Mouse (Mus musculus) intestine, embryonic 14.5 days (tissue): ENCODE data around the gene R3hdm4. TPM values are rescaled to one million over a fixed set of nuclear protein-coding genes. Genes with fewer than 3 reads are reported as not detected.
A peak's percentile ranks its signal among the peaks of the same experiment; 100 is the strongest.

Experiments
- ATAC-seq: fragments of 200-750 bp; cut with Nextera tagmentation; replicated peaks from 2 replicates; pipeline ENCODE4 v1.8.0; 2017; ENCODE audit warnings: low read depth, moderate number of reproducible peaks, moderate TSS enrichment, moderate library complexity; ENCODE audit not compliant: low FRiP score, low TSS enrichment
- DNase-seq: peaks from one replicate; pipeline ENCODE4 v3.0.0-alpha.2; 2018; ENCODE audit warnings: low spot score
- H3K27ac ChIP-seq: fragments of 300-500 bp; sonication (generic); 2 replicates; pipeline ENCODE4 v1.5.1; 2014; ENCODE audit warnings: low read depth, mild to moderate bottlenecking, control low read depth
- H3K27me3 ChIP-seq: fragments of 300-500 bp; sonication (generic); replicated peaks from 2 replicates; pipeline ENCODE4 v1.6.1; 2014; ENCODE audit warnings: low read length, control low read depth; ENCODE audit not compliant: control insufficient read depth, insufficient read depth
- H3K36me3 ChIP-seq: fragments of 300-500 bp; sonication (generic); 2 replicates; pipeline ENCODE4 v1.6.1; 2014; ENCODE audit warnings: low read length, control low read depth; ENCODE audit not compliant: control insufficient read depth, insufficient read depth
- H3K4me1 ChIP-seq: fragments of 300-500 bp; sonication (generic); replicated peaks from 2 replicates; pipeline ENCODE4 v1.6.1; 2014; ENCODE audit warnings: low read length, control low read depth, mixed read lengths; ENCODE audit not compliant: control insufficient read depth, insufficient read depth
- H3K4me2 ChIP-seq: fragments of 300-500 bp; sonication (generic); 2 replicates; pipeline ENCODE4 v1.6.1; 2014; ENCODE audit warnings: low read length
- H3K4me3 ChIP-seq: fragments of 300-500 bp; sonication (generic); 2 replicates; pipeline ENCODE4 v1.5.1; 2014; ENCODE audit warnings: low read depth, low read length, control low read depth, mixed read lengths
- H3K9ac ChIP-seq: fragments of 300-500 bp; sonication (generic); 2 replicates; pipeline ENCODE4 v1.6.1; 2014; ENCODE audit warnings: mild to moderate bottlenecking, low read length
- H3K9me3 ChIP-seq: fragments of 300-500 bp; sonication (generic); 2 replicates; pipeline ENCODE4 v1.6.1; 2016; ENCODE audit warnings: low read length, control low read depth; ENCODE audit not compliant: control insufficient read depth
- WGBS: fragments of 180-500 bp; shearing (Covaris S2); extraction: QIAGEN DNeasy Blood & Tissue Kit; methylation state at CpG from one replicate; pipeline ENCODE4 v1.1.7; 2014; 5-methylcytosine and 5-hydroxymethylcytosine counted together
- polyA plus RNA-seq: library from polyadenylated mRNA; unstranded; fragments of >200 nt; fragmentation: Nextera tagmentation; extraction: Ambion mirVana; gene quantifications from 2 replicates; pipeline ENCODE4 v1.2.1, GENCODE M21; 2014

Gene R3hdm4
- polyA plus RNA-seq: 122 and 126 TPM in 2 replicates

DNA sequence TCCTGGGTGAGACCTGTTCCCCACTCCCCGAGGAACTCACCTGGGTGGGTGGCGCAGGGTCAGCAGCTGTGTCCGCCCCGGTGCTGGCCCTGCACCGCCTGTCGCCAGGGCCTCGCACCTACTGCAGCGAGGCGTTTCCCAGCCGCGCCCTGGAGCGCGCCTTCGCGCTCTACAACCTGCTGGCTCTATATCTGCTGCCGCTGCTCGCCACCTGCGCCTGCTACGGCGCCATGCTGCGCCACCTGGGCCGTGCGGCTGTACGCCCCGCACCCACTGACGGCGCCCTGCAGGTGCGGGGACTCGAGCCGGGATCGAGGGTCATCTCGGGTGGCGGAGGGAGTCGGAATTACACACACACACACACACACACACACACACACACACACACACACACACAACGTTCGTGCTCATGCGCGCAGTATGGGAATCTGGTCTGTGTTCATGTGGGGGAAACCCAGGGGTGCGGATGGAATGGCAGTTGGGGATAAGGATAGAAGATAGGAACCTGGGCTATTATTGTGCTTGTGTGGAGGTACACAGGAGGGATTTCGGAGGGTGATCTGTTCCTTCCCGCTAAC is at the start of gene R3hdm4:
Gene R3hdm4, minus strand, starts transcription at position 251 of the 578 bp plus-strand sequence.
- 3% methylated on average over 41 of the region's 41 CpGs for WGBS
- peak within 1 kb of the TSS; percentile 47 for H3K4me2 ChIP-seq
- H3K9me3 ChIP-seq: no peaks in the 10 kb centered on the region
- H3K27ac ChIP-seq: no peak within 1 kb of the TSS
- peak within 1 kb of the TSS; percentile 21; the same call in 1 of the 2 replicates for H3K9ac ChIP-seq
- ATAC-seq: no peak
- H3K4me3 ChIP-seq: peak within 1 kb of the TSS; percentile 24
- H3K36me3 ChIP-seq: no peaks in the 10 kb centered on the region
- peaks cover 30% of the 10 kb centered on the region for H3K4me1 ChIP-seq
- H3K27me3 ChIP-seq: peaks cover 57% of the 10 kb centered on the region
- peak; percentile 61 for DNase-seq

DNA sequence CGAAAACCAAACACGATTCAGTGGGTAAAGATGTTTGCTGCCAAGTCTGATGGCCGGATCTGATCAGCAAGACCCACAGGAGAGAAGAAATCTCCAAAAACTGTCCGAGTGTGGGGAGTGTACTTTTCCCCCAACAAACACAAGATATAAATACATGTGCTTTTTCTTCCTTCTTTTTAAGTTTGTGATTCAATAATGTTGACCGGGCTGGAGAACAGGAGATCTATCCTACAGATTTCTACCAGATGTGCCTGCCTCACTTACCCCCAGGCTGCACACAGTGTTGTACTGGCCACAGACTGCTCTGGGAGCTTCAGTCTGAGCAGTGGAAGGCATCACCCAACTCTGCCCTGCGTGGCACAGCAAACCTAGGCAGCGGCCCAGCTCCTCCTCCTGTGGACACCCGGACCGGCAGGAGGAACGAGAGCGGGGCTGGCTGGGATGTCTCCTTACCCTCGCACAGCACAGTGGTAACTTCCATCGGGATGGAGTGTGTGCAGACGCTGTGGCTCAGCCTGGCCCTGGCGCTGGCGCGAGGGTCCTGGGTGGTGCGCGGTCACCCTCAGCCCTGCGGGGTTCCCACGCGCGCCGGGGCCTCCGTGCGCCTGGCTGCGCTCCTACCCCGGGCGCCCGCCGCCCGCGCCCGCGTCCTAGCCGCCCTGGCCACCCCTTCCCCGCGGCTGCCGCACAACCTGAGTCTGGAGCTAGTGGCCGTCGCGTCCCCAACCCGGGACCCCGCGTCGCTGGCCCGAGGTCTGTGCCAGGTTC is 49.6 kb upstream of the R3hdm4 start, which contains the start of gene Grin3b:
Gene Grin3b, plus strand, starts transcription at position 301 of the 768 bp plus-strand sequence.
- ATAC-seq (no peak; the same call in 1 of the 2 replicates), DNase-seq (peak; percentile 67)
- WGBS: 8% methylated on average over 43 of the region's 47 CpGs
- peak within 1 kb of the TSS; percentile 45 for H3K4me3 ChIP-seq
- H3K4me2 ChIP-seq: peak within 1 kb of the TSS; percentile 56
- peaks cover 22% of the 10 kb centered on the region for H3K27me3 ChIP-seq
- no peak within 1 kb of the TSS for H3K27ac ChIP-seq
- H3K9me3 ChIP-seq: no peaks in the 10 kb centered on the region
- no peaks in the 10 kb centered on the region; the same call in none of the 2 replicates for H3K4me1 ChIP-seq
- peaks cover 33% of the 10 kb centered on the region for H3K36me3 ChIP-seq
- H3K9ac ChIP-seq: peak within 1 kb of the TSS; percentile 34; the same call in 1 of the 2 replicates

DNA sequence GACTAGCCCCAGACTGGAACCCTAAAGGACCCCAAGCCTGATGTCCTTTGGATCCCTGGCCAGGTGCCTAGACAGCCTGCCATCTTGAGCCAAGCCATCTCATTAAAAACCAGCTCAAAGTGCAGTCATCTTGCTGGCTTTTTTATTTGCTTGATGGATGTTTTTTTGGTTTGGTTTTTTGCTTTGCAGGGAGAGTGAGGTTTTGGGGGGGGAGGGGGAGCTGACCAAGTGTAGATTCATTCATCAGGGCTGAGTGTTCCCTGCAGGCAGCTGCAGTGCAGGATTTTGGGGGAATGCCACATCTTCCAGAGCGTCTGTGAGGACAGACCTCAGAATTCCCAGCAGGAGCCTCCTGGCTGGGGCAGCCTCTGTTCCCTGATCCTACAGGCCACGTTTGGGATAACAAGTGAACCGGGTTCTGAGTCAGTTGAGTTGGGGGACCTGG is 48.1 kb upstream of the R3hdm4 start:
- no peak for ATAC-seq
- H3K9ac ChIP-seq: no peak overlapping the region
- H3K4me1 ChIP-seq: no peaks in the 10 kb centered on the region; the same call in none of the 2 replicates
- peaks cover 22% of the 10 kb centered on the region for H3K27me3 ChIP-seq
- no peak for DNase-seq
- no peak overlapping the region for H3K27ac ChIP-seq
- H3K4me2 ChIP-seq: no peak overlapping the region
- H3K9me3 ChIP-seq: no peaks in the 10 kb centered on the region
- H3K4me3 ChIP-seq: no peak overlapping the region
- 21% methylated on average over 3 of the region's 3 CpGs for WGBS
- peaks cover 39% of the 10 kb centered on the region for H3K36me3 ChIP-seq

DNA sequence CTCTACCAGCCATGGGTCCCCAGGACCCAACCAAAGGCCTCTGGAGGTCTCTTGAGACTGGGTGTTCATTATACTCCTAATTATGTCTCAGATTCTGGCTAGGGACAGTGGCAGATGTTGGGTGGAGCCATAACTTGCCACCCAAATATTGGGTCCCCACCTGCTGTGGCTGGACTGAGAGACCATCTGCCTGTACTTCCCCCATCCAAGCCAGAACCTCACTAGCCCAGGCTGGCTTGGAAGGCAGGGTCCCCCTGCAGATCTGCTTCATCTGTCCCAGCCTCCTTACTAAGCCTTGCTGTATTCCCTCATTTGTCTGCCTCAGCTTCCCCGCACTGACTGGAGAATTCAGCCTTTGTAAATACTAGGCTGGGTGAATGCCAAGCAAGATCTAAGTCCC is 47.2 kb upstream of the R3hdm4 start:
- WGBS: 71% methylated on average over 1 of the region's 1 CpGs
- no peak overlapping the region for H3K27ac ChIP-seq
- peaks cover 49% of the 10 kb centered on the region for H3K36me3 ChIP-seq
- H3K9me3 ChIP-seq: no peaks in the 10 kb centered on the region
- peaks cover 22% of the 10 kb centered on the region for H3K27me3 ChIP-seq
- no peak overlapping the region for H3K4me3 ChIP-seq
- H3K4me1 ChIP-seq: no peaks in the 10 kb centered on the region; the same call in none of the 2 replicates
- DNase-seq (no peak), ATAC-seq (no peak)
- no peak overlapping the region for H3K4me2 ChIP-seq
- no peak overlapping the region for H3K9ac ChIP-seq

DNA sequence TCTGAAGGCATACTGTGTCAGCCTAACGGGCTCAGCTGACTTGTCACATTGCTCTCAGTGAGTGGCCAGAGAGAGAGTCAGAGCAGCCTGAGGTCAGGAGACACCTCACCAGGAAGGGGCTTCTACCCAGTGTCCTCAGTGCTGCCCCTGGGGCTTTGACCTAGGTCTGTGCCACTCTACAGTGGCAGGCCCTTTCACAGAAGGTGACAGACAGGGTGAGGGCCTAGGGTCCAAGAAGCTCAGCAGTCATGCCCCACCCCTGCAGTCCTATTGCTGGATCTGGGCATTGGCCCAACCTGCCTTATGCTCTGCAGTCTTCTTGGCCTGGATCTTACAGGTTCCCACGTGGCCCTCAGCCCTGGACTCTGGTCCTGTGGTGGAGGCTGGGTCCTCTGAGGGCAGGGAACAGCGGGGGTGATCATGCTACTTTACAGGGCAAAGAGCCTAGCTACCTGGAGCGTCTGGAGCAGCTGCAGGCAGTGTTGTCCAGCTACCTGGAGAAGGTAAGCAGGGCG is 45.9 kb upstream of the R3hdm4 start:
- H3K36me3 ChIP-seq: peaks cover 59% of the 10 kb centered on the region
- 88% methylated on average over 5 of the region's 5 CpGs for WGBS
- H3K27ac ChIP-seq: no peak overlapping the region
- no peaks in the 10 kb centered on the region; the same call in none of the 2 replicates for H3K4me1 ChIP-seq
- H3K9ac ChIP-seq: no peak overlapping the region
- H3K9me3 ChIP-seq: no peaks in the 10 kb centered on the region
- H3K4me2 ChIP-seq: no peak overlapping the region
- peaks cover 19% of the 10 kb centered on the region for H3K27me3 ChIP-seq
- ATAC-seq (no peak), DNase-seq (no peak)
- no peak overlapping the region for H3K4me3 ChIP-seq

DNA sequence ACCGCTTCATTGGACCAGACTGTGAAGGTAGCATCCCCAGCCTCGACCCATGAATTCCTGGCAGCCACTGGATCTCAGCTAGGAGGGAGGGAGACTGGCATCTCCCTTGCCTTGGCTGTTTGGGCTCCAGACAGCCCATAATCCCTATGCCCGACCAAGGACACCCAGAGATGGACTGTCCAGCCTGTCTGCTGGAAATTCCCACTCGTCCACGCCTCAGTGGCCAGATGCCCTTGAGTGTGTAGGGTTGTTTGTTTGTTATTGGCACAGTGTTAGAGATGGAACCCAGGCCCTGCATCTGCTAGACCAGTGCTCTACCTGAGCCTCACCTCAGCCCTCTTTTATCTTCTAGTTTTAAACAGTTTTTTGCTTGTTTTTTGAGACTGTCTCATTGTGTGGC is 44.3 kb upstream of the R3hdm4 start:
- Histone ChIP-seq H3K4me2 (no peak overlapping the region), H3K4me3 (no peak overlapping the region), H3K4me1 (peaks cover 6% of the 10 kb centered on the region), H3K27ac (no peak overlapping the region), H3K36me3 (peaks cover 59% of the 10 kb centered on the region), H3K9me3 (no peaks in the 10 kb centered on the region), H3K27me3 (peaks cover 8% of the 10 kb centered on the region; the same call in 1 of the 2 replicates), H3K9ac (no peak overlapping the region)
- ATAC-seq (no peak), DNase-seq (no peak)
- 91% methylated on average over 5 of the region's 5 CpGs for WGBS

DNA sequence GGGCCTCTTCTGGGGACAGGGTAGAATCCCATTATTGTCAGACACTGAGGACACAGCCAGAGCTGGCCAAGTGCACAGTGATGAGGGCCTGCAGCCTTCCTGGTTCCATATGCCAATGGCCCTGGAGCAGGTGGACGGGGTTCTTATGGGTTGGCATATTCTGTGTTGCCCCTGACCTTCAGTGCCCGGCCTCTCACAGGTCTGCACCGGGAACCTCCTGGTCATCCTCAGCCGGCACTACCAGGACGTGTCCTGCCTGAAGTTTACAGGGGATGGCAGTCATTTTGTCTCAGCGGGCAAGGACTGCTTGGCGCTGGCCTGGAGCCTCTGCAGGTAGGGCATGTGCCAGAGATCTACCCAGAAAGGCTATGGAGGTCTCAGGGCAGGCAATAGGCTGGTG is 43.7 kb upstream of the R3hdm4 start:
- Histone ChIP-seq H3K27me3 (0 out of 2 replicates have a peak, but pooled peaks cover 3% of the 10 kb centered on the region), H3K4me3 (no peak overlapping the region), H3K9me3 (no peaks in the 10 kb centered on the region), H3K9ac (no peak overlapping the region), H3K27ac (no peak overlapping the region), H3K36me3 (peaks cover 59% of the 10 kb centered on the region), H3K4me2 (no peak overlapping the region), H3K4me1 (peaks cover 6% of the 10 kb centered on the region)
- ATAC-seq (no peak), DNase-seq (no peak)
- WGBS: 93% methylated on average over 7 of the region's 7 CpGs

DNA sequence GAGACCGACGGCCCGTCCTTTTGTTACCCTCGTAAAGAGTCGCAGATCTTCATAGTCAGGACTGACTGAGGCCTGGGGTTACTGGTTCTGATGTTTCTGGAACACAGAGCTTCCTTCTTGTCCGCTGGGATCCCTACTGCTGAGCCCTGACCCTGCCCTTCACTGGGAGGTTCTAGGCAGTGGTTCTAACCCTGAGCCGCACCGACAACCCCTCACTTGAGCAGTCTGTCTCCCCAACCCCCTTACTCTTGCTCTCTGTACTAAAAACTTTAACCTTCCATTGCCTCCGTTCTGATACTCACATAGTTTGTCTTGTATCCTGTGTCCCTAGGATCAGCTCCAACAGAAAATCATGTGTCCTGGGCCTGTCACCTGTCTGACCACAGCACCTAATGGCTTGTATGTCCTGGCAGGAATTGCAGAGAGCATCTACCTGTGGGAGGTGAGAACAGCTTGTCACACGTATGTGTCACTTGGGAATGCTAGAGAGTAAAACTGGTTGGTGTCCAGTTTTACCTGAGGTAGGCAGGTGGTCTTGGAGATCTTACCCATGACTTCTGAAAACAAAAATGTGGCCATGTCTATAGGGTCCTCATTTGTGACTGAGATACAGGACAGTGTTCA is 39.8 kb upstream of the R3hdm4 start:
- H3K9ac ChIP-seq: peak overlapping the region; percentile 78
- H3K4me1 ChIP-seq: peaks cover 6% of the 10 kb centered on the region
- ATAC-seq (no peak), DNase-seq (no peak)
- WGBS: 11% methylated on average over 10 of the region's 10 CpGs
- H3K4me3 ChIP-seq: peak overlapping the region; percentile 99
- no peaks in the 10 kb centered on the region for H3K27me3 ChIP-seq
- no peak overlapping the region for H3K27ac ChIP-seq
- no peaks in the 10 kb centered on the region for H3K9me3 ChIP-seq
- peaks cover 36% of the 10 kb centered on the region for H3K36me3 ChIP-seq
- H3K4me2 ChIP-seq: peak overlapping the region; percentile 53
